Mouse (Mus musculus): ENCODE measurements around the gene Clip4. TPM values are rescaled to one million over a fixed set of nuclear protein-coding genes. Genes with fewer than 3 reads are reported as not detected.

Clip4 gene
- polyA plus RNA-seq, 1 experiment from 2014 or later, result 15.3 TPM

- no peak overlapping the region for H3K4me3 ChIP-seq
- H3K36me3 ChIP-seq, result no peaks in the 10 kb centered on the region
- H3K27ac ChIP-seq, result no peak overlapping the region
- no peak overlapping the region for H3K4me2 ChIP-seq
- no peaks in the 10 kb centered on the region for H3K9me3 ChIP-seq
- H3K9ac ChIP-seq, result no peak overlapping the region
- ATAC-seq (ENCODE audit: insufficient number of reproducible peaks, low FRiP score, low TSS enrichment, low read depth), result no peak
- no peaks in the 10 kb centered on the region for H3K27me3 ChIP-seq
- WGBS, result 80% methylated on average over 7 of the region's 7 CpGs
- H3K4me1 ChIP-seq, result no peaks in the 10 kb centered on the region
These were observed 107.2 kb downstream of the Clip4 start for GRCm38 (mm10) chr17:71875492-71875891.

- Histone ChIP-seq H3K36me3 (no peaks in the 10 kb centered on the region), H3K4me2 (no peak overlapping the region), H3K9me3 (no peaks in the 10 kb centered on the region), H3K27me3 (no peaks in the 10 kb centered on the region), H3K9ac (no peak overlapping the region), H3K4me1 (no peaks in the 10 kb centered on the region), H3K27ac (no peak overlapping the region), H3K4me3 (no peak overlapping the region)
- 73% methylated on average over 6 of the region's 6 CpGs for WGBS
- ATAC-seq (ENCODE audit: insufficient number of reproducible peaks, low FRiP score, low TSS enrichment, low read depth), result no peak
These were observed 113.1 kb downstream of the Clip4 start for GRCm38 (mm10) chr17:71881369-71881768.

GRCm38 (mm10) chr17:71909107-71909506, 140.8 kb downstream of the Clip4 start:
- Histone ChIP-seq H3K9ac (no peak overlapping the region), H3K27me3 (no peaks in the 10 kb centered on the region), H3K4me3 (no peak overlapping the region), H3K4me2 (no peak overlapping the region), H3K27ac (no peak overlapping the region), H3K36me3 (no peaks in the 10 kb centered on the region), H3K9me3 (no peaks in the 10 kb centered on the region), H3K4me1 (no peaks in the 10 kb centered on the region)
- no peak for ATAC-seq (ENCODE audit: insufficient number of reproducible peaks, low FRiP score, low TSS enrichment, low read depth)
- WGBS, result 39% methylated on average over 3 of the region's 3 CpGs

- Histone ChIP-seq H3K36me3 (no peaks in the 10 kb centered on the region), H3K9me3 (no peaks in the 10 kb centered on the region), H3K4me3 (no peak overlapping the region), H3K4me1 (no peaks in the 10 kb centered on the region), H3K27me3 (no peaks in the 10 kb centered on the region), H3K9ac (no peak overlapping the region), H3K27ac (no peak overlapping the region), H3K4me2 (no peak overlapping the region)
- WGBS, result 65% methylated on average over 3 of the region's 3 CpGs
- ATAC-seq (ENCODE audit: insufficient number of reproducible peaks, low FRiP score, low TSS enrichment, low read depth), result no peak
These were observed 144.9 kb downstream of the Clip4 start for GRCm38 (mm10) chr17:71913188-71913587.

Other genes with a start within 250 kb of the Clip4 start
- 36.7 and 38.8 TPM in 2 replicates for gene Ndc80, start 241.6 kb upstream of the Clip4 start, polyA plus RNA-seq (2015; fragmentation: Nextera tagmentation; extraction: Ambion mirVana)
- 0.88 and 1.1 TPM in 2 replicates for gene Spdya, start 216.4 kb upstream of the Clip4 start, polyA plus RNA-seq (2015; fragmentation: Nextera tagmentation; extraction: Ambion mirVana)
- 68.8 and 70.1 TPM in 2 replicates for gene Wdr43, start 152.6 kb upstream of the Clip4 start, polyA plus RNA-seq (2015; fragmentation: Nextera tagmentation; extraction: Ambion mirVana)
- gene Togaram2, start 95.2 kb upstream of the Clip4 start, polyA plus RNA-seq (2015; fragmentation: Nextera tagmentation; extraction: Ambion mirVana), result 0.29 and 0.50 TPM in 2 replicates
- gene Pcare, start 15.6 kb upstream of the Clip4 start, polyA plus RNA-seq (2015; fragmentation: Nextera tagmentation; extraction: Ambion mirVana), result not detected in 2 replicates

All from limb, embryonic 15.5 days (tissue).